Mouse (Mus musculus) lung, embryonic 15.5 days (tissue): Measurements from ENCODE around the gene Gpd1. TPM values are rescaled to one million over a fixed set of nuclear protein-coding genes. Genes with fewer than 3 reads are reported as not detected.

Experiments
- ATAC-seq: fragments of 200-750 bp; cut with Nextera tagmentation; 2 replicates; pipeline ENCODE4 v1.8.0; 2017; ENCODE audit warnings: moderate number of reproducible peaks, borderline replicate concordance; ENCODE audit not compliant: low FRiP score, low TSS enrichment; ENCODE audit errors: extremely low read depth
- H3K27ac ChIP-seq: fragments of 300-500 bp; sonication (generic); 2 replicates; pipeline ENCODE4 v1.5.1; 2015; ENCODE audit warnings: moderate library complexity, mild to moderate bottlenecking, inconsistent platforms
- H3K27me3 ChIP-seq: fragments of 300-500 bp; sonication (generic); 2 replicates; pipeline ENCODE4 v1.6.1; 2015; ENCODE audit warnings: inconsistent platforms
- H3K36me3 ChIP-seq: fragments of 300-500 bp; sonication (generic); 2 replicates; pipeline ENCODE4 v1.6.1; 2015; ENCODE audit warnings: inconsistent platforms
- H3K4me1 ChIP-seq: fragments of 300-500 bp; sonication (generic); 2 replicates; pipeline ENCODE4 v1.6.1; 2015; ENCODE audit warnings: inconsistent platforms
- H3K4me2 ChIP-seq: fragments of 300-500 bp; sonication (generic); 2 replicates; pipeline ENCODE4 v1.6.1; 2015; ENCODE audit warnings: inconsistent platforms, mild to moderate bottlenecking, moderate library complexity
- H3K4me3 ChIP-seq: fragments of 300-500 bp; sonication (generic); 2 replicates; pipeline ENCODE4 v1.5.1; 2015; ENCODE audit warnings: mild to moderate bottlenecking, inconsistent platforms
- H3K9ac ChIP-seq: fragments of 300-500 bp; sonication (generic); 2 replicates; pipeline ENCODE4 v1.6.1; 2015; ENCODE audit warnings: inconsistent platforms
- H3K9me3 ChIP-seq: fragments of 300-500 bp; sonication (generic); 2 replicates; pipeline ENCODE4 v1.6.1; 2016; ENCODE audit warnings: inconsistent platforms
- WGBS: fragments of 180-500 bp; shearing (Covaris S2); methylation state at CpG from one replicate; pipeline ENCODE4 v1.1.7; 2015; 5-methylcytosine and 5-hydroxymethylcytosine counted together
- polyA plus RNA-seq: library from polyadenylated mRNA; unstranded; fragments of >200 nt; fragmentation: Nextera tagmentation; extraction: Ambion mirVana; gene quantifications from 2 replicates; pipeline ENCODE4 v1.2.1, GENCODE M21; 2015

Gpd1 gene
- polyA plus RNA-seq, 1 experiment from 2014 or later: 0.82 TPM

DNA sequence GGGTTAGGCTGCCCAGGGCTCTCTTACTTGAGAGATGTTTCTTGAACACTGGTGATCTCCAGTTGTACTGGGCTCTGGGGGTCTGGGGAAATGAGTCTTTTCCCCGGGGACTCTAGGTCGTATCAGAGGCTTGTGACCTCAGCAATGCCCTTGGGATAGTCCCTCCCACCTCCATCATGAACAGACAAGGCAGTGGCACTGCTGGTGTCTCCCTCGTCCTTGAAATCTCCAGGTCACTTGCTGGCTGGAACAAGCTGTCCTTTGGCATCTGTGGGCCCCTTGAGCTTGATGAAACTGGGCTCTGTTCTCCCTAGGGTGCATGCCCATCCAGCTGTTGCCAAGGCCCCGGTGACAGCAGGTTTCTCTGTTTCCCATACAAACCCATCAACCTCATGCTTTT is 3.1 kb upstream of the Gpd1 start:
- Histone ChIP-seq H3K9me3 (no peaks in the 10 kb centered on the region), H3K4me3 (no peak overlapping the region), H3K27ac (no peak overlapping the region), H3K9ac (no peak overlapping the region), H3K36me3 (peaks cover 53% of the 10 kb centered on the region), H3K4me1 (0 out of 2 replicates have a peak, but pooled peaks cover 2% of the 10 kb centered on the region), H3K27me3 (no peaks in the 10 kb centered on the region), H3K4me2 (no peak overlapping the region)
- WGBS: 64% methylated on average over 4 of the region's 4 CpGs
- ATAC-seq: no peak

DNA sequence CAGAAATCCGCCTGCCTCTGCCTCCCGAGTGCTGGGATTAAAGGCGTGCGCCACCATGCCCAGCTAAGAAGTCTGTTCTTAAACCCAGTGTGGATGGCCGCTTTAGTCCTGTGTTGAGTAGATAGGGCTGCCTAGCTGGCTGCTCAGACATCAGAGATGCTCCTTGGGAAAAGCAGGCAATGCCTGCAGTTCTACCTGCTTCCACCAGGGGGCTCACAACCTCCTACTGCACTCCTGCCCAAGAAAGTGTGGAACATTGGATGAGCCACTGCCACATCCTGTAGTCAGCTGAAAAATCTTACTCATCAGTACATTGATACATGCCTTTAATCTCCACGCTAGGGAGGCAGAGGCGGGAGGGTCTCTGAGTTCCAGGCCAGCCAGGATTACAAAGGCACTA is 2.5 kb upstream of the Gpd1 start:
- Histone ChIP-seq H3K9me3 (no peaks in the 10 kb centered on the region), H3K4me2 (no peak overlapping the region)
- 48% methylated on average over 7 of the region's 7 CpGs for WGBS

DNA sequence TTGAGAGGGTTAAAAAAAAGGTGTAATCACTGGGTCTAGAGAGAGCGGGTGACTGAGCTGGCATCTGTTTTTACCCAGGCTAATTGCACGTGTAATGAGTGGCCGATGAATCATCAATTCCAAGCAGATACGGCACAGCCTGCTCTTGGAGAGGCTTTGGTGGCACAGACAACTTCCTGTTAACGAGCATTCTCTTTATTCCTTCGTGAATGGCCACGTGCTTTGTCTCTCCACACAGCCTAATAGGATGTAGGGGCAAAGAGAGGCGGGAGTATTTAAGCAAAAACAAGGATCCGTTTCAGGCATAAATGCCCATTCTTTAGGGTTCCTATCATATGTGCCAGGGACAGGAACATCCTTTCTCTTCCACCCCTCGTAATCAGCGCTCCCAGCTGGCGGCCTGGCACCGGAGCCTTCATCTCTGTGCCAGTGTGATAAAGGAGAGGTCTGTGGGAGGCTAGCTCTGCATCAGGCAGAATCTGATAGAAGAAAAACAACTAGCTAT is 1.9 kb upstream of the Gpd1 start:
- no peak for ATAC-seq
- no peaks in the 10 kb centered on the region for H3K9me3 ChIP-seq
- 82% methylated on average over 13 of the region's 13 CpGs for WGBS
- no peaks in the 10 kb centered on the region for H3K27me3 ChIP-seq
- no peak overlapping the region for H3K4me3 ChIP-seq
- H3K36me3 ChIP-seq: peaks cover 41% of the 10 kb centered on the region
- no peak overlapping the region for H3K9ac ChIP-seq
- H3K4me1 ChIP-seq: 0 out of 2 replicates have a peak, but pooled peaks cover 2% of the 10 kb centered on the region
- no peak overlapping the region for H3K4me2 ChIP-seq
- no peak overlapping the region for H3K27ac ChIP-seq

More for the DNA sequence above, 2.5 kb upstream of the Gpd1 start:
- H3K4me3 ChIP-seq: no peak overlapping the region
- no peak overlapping the region for H3K27ac ChIP-seq
- ATAC-seq: peak; percentile 15; the same call in 1 of the 2 replicates
- H3K4me1 ChIP-seq: 0 out of 2 replicates have a peak, but pooled peaks cover 2% of the 10 kb centered on the region
- no peaks in the 10 kb centered on the region for H3K27me3 ChIP-seq
- no peak overlapping the region for H3K9ac ChIP-seq
- H3K36me3 ChIP-seq: peaks cover 46% of the 10 kb centered on the region

DNA sequence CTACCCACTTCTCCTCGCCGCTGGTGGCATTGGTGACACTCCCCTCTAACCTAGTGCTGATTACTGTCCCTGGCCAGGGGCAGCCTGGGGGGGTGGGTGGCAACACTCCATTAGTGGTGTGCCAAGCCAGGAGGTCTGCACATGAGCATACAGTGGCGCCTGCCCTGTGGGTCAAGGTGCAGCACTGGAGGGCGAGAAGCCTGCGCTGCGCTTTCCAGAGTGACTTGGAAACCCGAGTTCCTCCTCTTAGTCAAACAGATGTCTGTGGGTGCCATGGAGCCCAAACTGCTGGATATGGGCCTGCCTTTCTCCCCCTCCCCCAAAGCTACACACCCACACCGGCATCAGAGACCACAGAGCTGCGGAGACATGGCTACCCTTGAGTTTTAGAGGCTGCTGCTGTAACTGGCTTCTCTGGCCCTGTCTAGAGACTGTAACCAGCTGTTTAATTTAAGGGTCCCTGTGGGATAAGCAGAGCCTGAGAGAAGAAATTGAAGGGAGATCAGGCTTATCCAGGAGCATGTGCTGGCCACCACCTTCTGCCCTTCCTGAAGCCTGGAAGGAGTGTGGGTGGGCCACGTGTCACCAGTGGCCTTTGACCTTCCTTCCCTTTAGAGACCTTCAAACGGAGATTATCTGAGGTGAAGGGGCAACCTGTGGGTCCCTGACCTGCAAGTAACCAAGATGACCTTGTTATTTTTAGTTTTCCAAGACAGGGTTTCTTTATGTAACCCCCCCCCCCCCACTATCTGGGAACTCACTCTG is 1.2 kb upstream of the Gpd1 start:
- WGBS: 51% methylated on average over 11 of the region's 11 CpGs
- no peaks in the 10 kb centered on the region for H3K27me3 ChIP-seq
- H3K4me2 ChIP-seq: no peak overlapping the region
- no peak overlapping the region for H3K9ac ChIP-seq
- H3K4me1 ChIP-seq: 0 out of 2 replicates have a peak, but pooled peaks cover 2% of the 10 kb centered on the region
- no peaks in the 10 kb centered on the region for H3K9me3 ChIP-seq
- no peak for ATAC-seq
- peaks cover 33% of the 10 kb centered on the region for H3K36me3 ChIP-seq
- H3K4me3 ChIP-seq: no peak overlapping the region
- no peak overlapping the region for H3K27ac ChIP-seq

DNA sequence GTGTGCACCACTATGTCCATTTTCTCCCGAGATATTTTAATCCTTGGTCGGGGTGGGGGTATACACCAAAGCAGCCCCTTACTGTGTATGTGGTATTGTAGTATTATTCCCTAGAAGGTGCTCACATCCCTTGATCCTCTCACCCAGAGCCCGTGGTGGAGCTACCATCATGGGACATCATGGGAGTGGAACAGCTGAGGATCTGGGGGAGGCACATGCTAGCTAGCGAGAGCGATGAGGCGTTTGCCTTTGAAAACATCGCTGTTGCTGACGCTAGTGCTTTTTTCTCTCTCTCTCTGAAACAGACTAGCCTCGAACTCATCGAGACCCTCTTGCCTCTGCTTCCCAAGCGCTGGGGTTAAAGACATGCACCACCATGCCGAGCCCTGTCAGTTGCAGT is 501 bp upstream of the Gpd1 start:
- peaks cover 27% of the 10 kb centered on the region for H3K36me3 ChIP-seq
- H3K27me3 ChIP-seq: no peaks in the 10 kb centered on the region
- H3K9me3 ChIP-seq: no peaks in the 10 kb centered on the region
- H3K9ac ChIP-seq: no peak overlapping the region
- 83% methylated on average over 12 of the region's 12 CpGs for WGBS
- H3K4me2 ChIP-seq: no peak overlapping the region
- ATAC-seq: no peak
- no peak overlapping the region for H3K27ac ChIP-seq
- H3K4me1 ChIP-seq: 0 out of 2 replicates have a peak, but pooled peaks cover 2% of the 10 kb centered on the region
- H3K4me3 ChIP-seq: no peak overlapping the region

DNA sequence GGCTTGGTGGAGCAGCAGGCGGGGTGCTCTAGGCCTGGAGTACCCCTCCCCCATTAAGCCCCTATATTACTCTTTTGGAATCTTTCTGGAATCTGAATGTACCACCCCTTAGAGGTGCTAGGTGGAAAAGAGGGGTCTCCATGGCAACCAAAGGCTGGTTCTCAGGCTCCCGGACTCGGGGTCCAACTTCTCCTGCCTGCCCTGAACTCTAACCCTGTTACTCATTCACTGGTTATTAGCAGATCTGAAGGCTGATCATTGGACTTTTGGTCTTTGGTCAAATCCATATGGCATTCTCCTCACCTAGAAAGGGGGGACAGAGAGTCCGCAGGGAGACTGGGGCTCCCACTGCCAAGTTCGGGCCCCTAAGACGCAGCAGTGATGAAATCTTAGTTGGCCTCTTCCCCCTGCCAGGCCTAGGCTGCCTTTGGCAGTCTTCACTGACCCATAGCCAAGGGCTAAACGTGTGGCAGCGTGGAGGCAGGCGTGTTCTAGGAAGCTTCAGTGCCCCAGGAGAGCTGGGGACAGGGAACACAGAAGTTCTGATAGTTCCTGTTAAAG is 1.2 kb downstream of the Gpd1 start:
- WGBS: 87% methylated on average over 9 of the region's 9 CpGs
- Histone ChIP-seq H3K4me2 (no peak overlapping the region), H3K4me3 (no peak overlapping the region), H3K9me3 (no peaks in the 10 kb centered on the region), H3K27me3 (no peaks in the 10 kb centered on the region), H3K9ac (no peak overlapping the region), H3K36me3 (peaks cover 9% of the 10 kb centered on the region), H3K27ac (no peak overlapping the region), H3K4me1 (peaks cover 13% of the 10 kb centered on the region)
- no peak for ATAC-seq

DNA sequence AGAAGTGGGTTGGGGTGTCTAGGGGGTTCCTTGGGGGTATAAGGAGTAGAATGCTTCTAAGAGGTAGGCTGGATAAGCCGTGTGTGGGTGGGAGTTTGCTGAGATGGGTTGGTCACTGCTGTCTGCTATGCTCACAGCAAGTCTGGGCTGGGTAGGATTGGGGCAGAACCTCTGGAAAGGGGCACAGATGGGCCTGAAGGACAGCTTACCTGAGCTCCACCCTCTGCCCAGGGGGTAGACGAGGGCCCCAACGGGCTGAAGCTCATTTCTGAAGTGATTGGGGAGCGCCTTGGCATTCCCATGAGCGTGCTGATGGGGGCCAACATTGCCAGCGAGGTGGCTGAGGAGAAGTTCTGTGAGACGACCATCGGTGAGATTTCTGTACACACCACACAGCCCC is 2.5 kb downstream of the Gpd1 start:
- Histone ChIP-seq H3K9me3 (no peaks in the 10 kb centered on the region), H3K9ac (no peak overlapping the region), H3K27me3 (no peaks in the 10 kb centered on the region), H3K4me2 (no peak overlapping the region), H3K4me1 (peaks cover 27% of the 10 kb centered on the region), H3K36me3 (no peaks in the 10 kb centered on the region), H3K27ac (no peak overlapping the region), H3K4me3 (no peak overlapping the region)
- ATAC-seq: no peak
- WGBS: 70% methylated on average over 8 of the region's 8 CpGs

DNA sequence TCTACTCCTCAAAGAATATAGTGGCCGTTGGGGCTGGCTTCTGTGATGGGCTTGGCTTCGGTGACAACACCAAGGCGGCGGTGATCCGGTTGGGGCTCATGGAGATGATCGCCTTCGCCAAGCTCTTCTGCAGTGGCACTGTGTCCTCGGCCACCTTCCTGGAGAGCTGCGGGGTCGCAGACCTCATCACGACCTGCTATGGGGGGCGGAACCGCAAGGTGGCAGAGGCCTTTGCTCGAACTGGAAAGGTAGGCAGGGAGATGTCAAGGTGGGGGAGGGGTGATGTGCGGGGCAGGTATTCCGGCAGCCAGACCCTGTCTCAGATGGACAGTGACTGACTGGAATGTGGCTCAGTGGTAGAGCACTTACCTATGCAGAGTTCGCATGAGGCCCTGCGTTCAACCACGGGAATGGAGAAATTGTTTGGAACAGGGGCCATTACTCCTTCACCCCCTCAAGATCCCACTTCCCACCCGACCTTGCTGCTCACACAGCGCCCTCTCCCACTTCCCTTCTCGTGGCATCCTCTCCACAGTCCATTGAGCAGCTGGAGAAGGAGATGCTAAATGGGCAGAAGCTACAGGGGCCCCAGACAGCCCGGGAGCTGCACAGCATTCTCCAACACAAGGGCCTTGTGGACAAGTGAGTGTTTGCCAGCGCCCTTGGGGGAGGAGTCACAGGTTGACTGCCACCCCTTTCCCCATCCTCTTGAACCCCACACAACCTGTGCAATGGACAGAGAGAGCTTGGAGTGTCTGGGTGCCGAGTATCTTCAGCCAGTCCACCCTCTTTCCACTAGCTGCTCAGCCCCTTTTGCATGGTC is 4.8 kb downstream of the Gpd1 start:
- H3K27ac ChIP-seq: no peak overlapping the region
- no peak overlapping the region for H3K4me2 ChIP-seq

DNA sequence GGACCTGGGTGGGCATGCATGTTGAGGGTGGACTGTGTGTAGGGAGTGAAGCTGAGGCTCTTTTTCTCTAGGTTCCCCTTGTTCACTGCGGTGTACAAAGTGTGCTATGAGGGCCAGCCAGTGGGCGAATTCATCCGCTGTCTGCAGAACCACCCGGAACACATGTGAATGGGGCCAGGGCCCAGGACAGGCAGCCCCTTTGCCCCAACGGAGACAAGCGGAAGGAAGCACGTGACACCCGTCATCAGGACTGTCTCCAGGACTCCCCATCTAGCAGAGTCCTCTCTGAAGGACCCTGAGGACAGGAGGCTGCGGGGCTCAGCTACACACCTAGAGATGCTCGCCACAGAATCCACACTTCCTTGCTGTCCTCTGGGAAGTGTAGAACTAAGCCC is 5.8 kb downstream of the Gpd1 start:
- Histone ChIP-seq H3K9me3 (no peaks in the 10 kb centered on the region), H3K27me3 (no peaks in the 10 kb centered on the region), H3K4me1 (peaks cover 35% of the 10 kb centered on the region), H3K27ac (peak overlapping the region; percentile 89), H3K36me3 (peaks cover 8% of the 10 kb centered on the region), H3K4me2 (peak overlapping the region; percentile 56; the same call in 1 of the 2 replicates), H3K9ac (no peak overlapping the region), H3K4me3 (no peak overlapping the region)
- WGBS: 57% methylated on average over 10 of the region's 10 CpGs
- ATAC-seq: no peak

More for the DNA sequence above, 4.8 kb downstream of the Gpd1 start:
- Histone ChIP-seq H3K4me3 (no peak overlapping the region), H3K27me3 (no peaks in the 10 kb centered on the region), H3K9ac (no peak overlapping the region), H3K36me3 (no peaks in the 10 kb centered on the region), H3K9me3 (no peaks in the 10 kb centered on the region), H3K4me1 (peaks cover 35% of the 10 kb centered on the region)
- 67% methylated on average over 25 of the region's 25 CpGs for WGBS
- ATAC-seq: no peak

DNA sequence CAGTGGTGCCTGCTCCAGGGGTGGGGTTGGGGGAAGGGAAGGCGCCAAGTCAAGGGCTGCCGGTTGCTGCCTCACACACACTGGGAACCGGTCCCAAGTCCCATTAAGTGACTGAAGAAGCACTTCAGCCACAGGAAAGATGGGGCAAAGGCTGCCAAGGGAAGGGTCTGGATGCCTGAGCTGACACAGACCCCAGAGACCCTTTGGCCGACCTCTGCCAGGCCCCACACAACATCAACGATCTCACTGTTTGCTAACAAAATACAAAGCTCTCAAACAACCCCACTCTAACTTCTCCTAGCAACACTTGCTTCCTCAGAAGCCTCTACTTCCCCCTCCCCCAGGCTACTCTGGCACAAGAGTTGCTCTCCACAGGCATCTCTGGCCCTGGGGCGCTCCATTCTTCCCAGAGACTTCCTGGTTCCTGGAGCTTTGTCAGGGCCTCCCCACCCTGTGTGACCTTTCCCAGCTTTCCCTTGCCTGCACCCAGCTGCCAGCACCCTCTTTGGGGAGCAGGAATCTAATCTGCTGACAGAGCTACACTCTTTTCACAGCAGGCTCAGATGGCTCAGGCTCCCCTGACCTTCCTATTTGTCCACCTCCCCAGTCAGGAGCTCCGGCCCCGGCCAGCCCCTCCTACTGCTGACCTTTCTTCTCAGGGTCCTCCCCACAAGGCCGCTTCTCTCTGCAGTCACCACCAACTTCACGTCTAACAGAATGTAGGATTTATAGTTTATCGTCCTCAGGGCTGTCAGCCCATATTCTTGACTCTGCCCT is 6.4 kb downstream of the Gpd1 start:
- H3K4me1 ChIP-seq: peaks cover 35% of the 10 kb centered on the region
- H3K27ac ChIP-seq: peak overlapping the region; percentile 89
- H3K4me2 ChIP-seq: peak overlapping the region; percentile 56
- H3K27me3 ChIP-seq: no peaks in the 10 kb centered on the region
- H3K36me3 ChIP-seq: peaks cover 13% of the 10 kb centered on the region
- H3K9ac ChIP-seq: peak overlapping the region; percentile 21
- ATAC-seq: no peak
- peak overlapping the region; percentile 82; the same call in 1 of the 2 replicates for H3K4me3 ChIP-seq
- whole genome bisulfite sequencing: 21% methylated on average over 11 of the region's 11 CpGs
- no peaks in the 10 kb centered on the region for H3K9me3 ChIP-seq
